Mouse (Mus musculus): ENCODE results near the gene Arhgap15. TPM values are rescaled to one million over a fixed set of nuclear protein-coding genes. Genes with fewer than 3 reads are reported as not detected.

Arhgap15 gene
- polyA plus RNA-seq, 1 experiment from 2014 or later, result 1.9 TPM

DNA sequence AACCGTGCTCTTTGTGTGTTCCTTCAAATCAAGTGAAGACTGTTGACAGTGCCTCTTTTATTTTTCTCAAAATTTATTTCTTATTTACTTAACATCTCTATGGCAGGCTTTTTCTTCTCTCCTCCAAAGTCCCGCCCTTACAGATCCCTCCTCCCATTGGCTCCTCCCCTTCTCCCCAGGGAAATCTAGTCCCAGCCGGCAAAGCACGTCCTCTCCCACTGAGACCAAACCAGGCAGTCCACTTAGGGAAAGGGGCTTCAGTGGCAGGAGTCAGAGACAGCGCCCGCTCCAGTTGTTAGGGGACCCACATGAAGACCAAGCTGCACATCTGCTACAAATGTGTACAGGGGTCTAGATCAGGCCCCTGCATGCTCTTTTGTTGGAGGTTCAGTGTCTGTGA lies 569.8 kb downstream of the Arhgap15 start:
- Histone ChIP-seq H3K27ac (replicated peaks; ENCODE audit: low read depth, low read length) (no peak overlapping the region), H3K9ac (replicated peaks; ENCODE audit: low read length) (no peak overlapping the region), H3K4me1 (ENCODE audit: control insufficient read depth, insufficient read depth, low read length) (no peaks in the 10 kb centered on the region), H3K36me3 (ENCODE audit: control insufficient read depth, insufficient read depth, low read length) (no peaks in the 10 kb centered on the region), H3K4me2 (ENCODE audit: low read length) (no peak overlapping the region), H3K4me3 (replicated peaks; ENCODE audit: low read depth, low read length) (no peak overlapping the region), H3K9me3 (ENCODE audit: control insufficient read depth, low read length) (no peaks in the 10 kb centered on the region), H3K27me3 (ENCODE audit: control insufficient read depth, insufficient read depth, low read length) (no peaks in the 10 kb centered on the region)
- 68% methylated on average over 6 of the region's 6 CpGs for WGBS
- DNase-seq, result no peak
- ATAC-seq (ENCODE audit: low FRiP score, low TSS enrichment), result no peak

DNA sequence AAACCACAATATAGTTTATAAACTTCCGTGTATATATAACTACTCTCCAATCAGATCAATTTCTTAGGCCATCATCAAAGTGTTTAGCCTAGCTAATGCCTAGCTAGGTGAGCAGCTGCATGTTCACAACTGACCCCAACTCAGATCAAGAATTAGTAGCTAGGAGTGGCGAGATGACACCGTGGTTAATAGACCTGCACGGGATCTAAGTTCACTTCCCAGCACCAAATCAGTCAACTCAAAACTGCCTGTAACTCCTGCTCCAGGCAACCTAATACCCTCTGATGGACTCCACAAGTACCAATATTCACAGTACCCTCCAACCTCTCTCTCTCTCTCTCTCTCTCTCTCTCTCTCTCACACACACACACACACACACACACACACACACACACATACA lies 570.9 kb downstream of the Arhgap15 start:
- DNase-seq (no peak), ATAC-seq (ENCODE audit: low FRiP score, low TSS enrichment) (no peak)
- no peak overlapping the region for H3K27ac ChIP-seq (replicated peaks; ENCODE audit: low read depth, low read length)
- no peaks in the 10 kb centered on the region for H3K36me3 ChIP-seq (ENCODE audit: control insufficient read depth, insufficient read depth, low read length)
- no peaks in the 10 kb centered on the region for H3K27me3 ChIP-seq (ENCODE audit: control insufficient read depth, insufficient read depth, low read length)
- no peak overlapping the region for H3K4me2 ChIP-seq (ENCODE audit: low read length)
- no peak overlapping the region for H3K9ac ChIP-seq (replicated peaks; ENCODE audit: low read length)
- no peak overlapping the region for H3K4me3 ChIP-seq (replicated peaks; ENCODE audit: low read depth, low read length)
- 96% methylated on average over 4 of the region's 4 CpGs for WGBS
- no peaks in the 10 kb centered on the region for H3K9me3 ChIP-seq (ENCODE audit: control insufficient read depth, low read length)
- no peaks in the 10 kb centered on the region for H3K4me1 ChIP-seq (ENCODE audit: control insufficient read depth, insufficient read depth, low read length)

DNA sequence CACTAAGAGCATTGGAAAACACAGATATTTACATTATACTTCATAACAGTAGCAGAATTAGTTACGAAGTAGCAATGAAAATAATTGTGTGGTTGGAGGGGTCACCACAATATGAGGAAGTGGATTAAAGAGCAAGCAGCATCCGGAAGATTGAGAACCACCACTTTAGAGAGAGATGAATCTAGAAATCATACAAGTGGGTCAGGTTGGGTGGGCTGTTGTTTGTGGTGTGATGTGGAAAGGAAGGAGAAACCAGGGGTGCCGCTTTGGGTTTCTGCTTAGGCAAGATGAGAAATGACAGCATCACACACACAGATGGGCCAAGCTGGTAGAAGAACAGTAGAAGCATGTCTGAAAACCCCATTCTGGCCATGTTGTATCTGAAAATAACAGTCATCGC lies 575.2 kb downstream of the Arhgap15 start:
- no peak for DNase-seq
- Histone ChIP-seq H3K9me3 (ENCODE audit: control insufficient read depth, low read length) (no peaks in the 10 kb centered on the region), H3K36me3 (ENCODE audit: control insufficient read depth, insufficient read depth, low read length) (no peaks in the 10 kb centered on the region), H3K27me3 (ENCODE audit: control insufficient read depth, insufficient read depth, low read length) (no peaks in the 10 kb centered on the region), H3K4me1 (ENCODE audit: control insufficient read depth, insufficient read depth, low read length) (no peaks in the 10 kb centered on the region), H3K27ac (replicated peaks; ENCODE audit: low read depth, low read length) (no peak overlapping the region), H3K4me3 (replicated peaks; ENCODE audit: low read depth, low read length) (no peak overlapping the region), H3K4me2 (ENCODE audit: low read length) (no peak overlapping the region), H3K9ac (replicated peaks; ENCODE audit: low read length) (no peak overlapping the region)
- WGBS, result 95% methylated on average over 4 of the region's 4 CpGs
- no peak for ATAC-seq (ENCODE audit: low FRiP score, low TSS enrichment)

DNA sequence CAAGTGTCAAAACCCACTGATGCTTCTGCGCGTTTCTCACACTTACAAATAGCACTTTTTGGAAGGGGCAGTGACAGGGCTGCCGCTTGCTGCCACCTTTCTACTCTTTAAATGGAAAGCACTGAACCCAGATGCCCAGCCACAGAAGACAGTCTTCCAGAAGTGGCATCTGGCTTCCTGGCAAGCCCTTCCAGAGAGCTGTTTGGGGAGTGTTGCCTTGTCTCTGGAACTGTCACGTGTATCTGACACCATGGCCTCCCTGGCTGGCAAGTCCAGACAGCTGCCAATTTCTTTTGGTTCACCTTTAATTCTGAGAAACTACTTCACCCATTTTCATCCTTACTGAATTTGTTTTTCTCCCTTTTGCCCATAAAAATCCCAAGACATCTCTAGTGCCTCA lies 584.7 kb downstream of the Arhgap15 start:
- no peak overlapping the region for H3K27ac ChIP-seq (replicated peaks; ENCODE audit: low read depth, low read length)
- no peak overlapping the region for H3K4me3 ChIP-seq (replicated peaks; ENCODE audit: low read depth, low read length)
- DNase-seq, result no peak
- H3K36me3 ChIP-seq (ENCODE audit: control insufficient read depth, insufficient read depth, low read length), result no peaks in the 10 kb centered on the region
- no peak for ATAC-seq (ENCODE audit: low FRiP score, low TSS enrichment)
- no peaks in the 10 kb centered on the region for H3K27me3 ChIP-seq (ENCODE audit: control insufficient read depth, insufficient read depth, low read length)
- no peak overlapping the region for H3K9ac ChIP-seq (replicated peaks; ENCODE audit: low read length)
- H3K4me2 ChIP-seq (ENCODE audit: low read length), result no peak overlapping the region
- H3K9me3 ChIP-seq (ENCODE audit: control insufficient read depth, low read length), result no peaks in the 10 kb centered on the region
- WGBS, result 84% methylated on average over 4 of the region's 4 CpGs
- no peaks in the 10 kb centered on the region for H3K4me1 ChIP-seq (ENCODE audit: control insufficient read depth, insufficient read depth, low read length)

DNA sequence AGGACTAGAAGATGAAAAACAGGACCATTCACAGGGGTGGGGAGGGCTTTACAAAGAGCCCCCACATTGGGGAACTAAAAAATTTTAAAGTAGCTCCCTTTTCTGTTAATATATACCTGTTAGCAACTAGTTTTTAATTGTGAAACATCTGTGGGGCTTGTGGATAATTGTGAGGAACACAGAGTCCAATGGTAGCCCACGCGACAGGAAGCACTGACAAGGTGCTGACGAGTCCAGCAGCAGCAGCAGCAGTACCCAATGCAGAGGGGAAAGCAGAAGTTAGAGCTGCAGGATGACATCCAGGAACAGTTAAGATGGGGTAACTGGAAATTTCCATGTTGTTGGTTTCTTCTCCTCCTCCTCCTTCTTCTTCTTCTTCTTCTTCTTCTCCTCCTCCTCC lies 585.4 kb downstream of the Arhgap15 start:
- Histone ChIP-seq H3K9me3 (ENCODE audit: control insufficient read depth, low read length) (no peaks in the 10 kb centered on the region), H3K36me3 (ENCODE audit: control insufficient read depth, insufficient read depth, low read length) (no peaks in the 10 kb centered on the region), H3K4me3 (replicated peaks; ENCODE audit: low read depth, low read length) (no peak overlapping the region), H3K9ac (replicated peaks; ENCODE audit: low read length) (no peak overlapping the region), H3K27me3 (ENCODE audit: control insufficient read depth, insufficient read depth, low read length) (no peaks in the 10 kb centered on the region), H3K4me1 (ENCODE audit: control insufficient read depth, insufficient read depth, low read length) (no peaks in the 10 kb centered on the region), H3K27ac (replicated peaks; ENCODE audit: low read depth, low read length) (no peak overlapping the region), H3K4me2 (ENCODE audit: low read length) (no peak overlapping the region)
- ATAC-seq (ENCODE audit: low FRiP score, low TSS enrichment) (no peak), DNase-seq (no peak)
- 88% methylated on average over 3 of the region's 3 CpGs for WGBS

DNA sequence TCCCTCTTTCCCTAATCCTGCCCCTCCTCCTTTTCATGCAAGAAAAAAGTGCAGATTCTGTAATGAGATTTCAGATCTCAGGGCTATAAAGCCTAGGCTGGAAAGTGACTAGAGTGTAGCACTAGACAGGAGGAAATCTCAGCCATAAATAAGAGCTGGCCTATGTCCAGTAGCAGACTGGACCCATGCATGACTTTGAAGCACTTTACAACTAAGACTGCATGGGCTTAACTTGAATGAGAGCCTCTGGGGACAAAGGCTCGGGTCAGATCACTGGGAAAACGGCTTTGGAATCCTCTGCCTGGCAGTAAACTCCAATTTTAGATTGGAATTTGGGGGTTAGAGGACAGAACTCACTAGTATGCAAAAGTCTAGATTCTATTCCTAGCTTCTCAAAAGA lies 585.9 kb downstream of the Arhgap15 start:
- no peak overlapping the region for H3K27ac ChIP-seq (replicated peaks; ENCODE audit: low read depth, low read length)
- H3K9me3 ChIP-seq (ENCODE audit: control insufficient read depth, low read length), result no peaks in the 10 kb centered on the region
- DNase-seq, result no peak
- H3K9ac ChIP-seq (replicated peaks; ENCODE audit: low read length), result no peak overlapping the region
- H3K36me3 ChIP-seq (ENCODE audit: control insufficient read depth, insufficient read depth, low read length), result no peaks in the 10 kb centered on the region
- H3K4me2 ChIP-seq (ENCODE audit: low read length), result no peak overlapping the region
- no peak overlapping the region for H3K4me3 ChIP-seq (replicated peaks; ENCODE audit: low read depth, low read length)
- WGBS, result 24% methylated on average over 2 of the region's 2 CpGs
- no peaks in the 10 kb centered on the region for H3K4me1 ChIP-seq (ENCODE audit: control insufficient read depth, insufficient read depth, low read length)
- no peak for ATAC-seq (ENCODE audit: low FRiP score, low TSS enrichment)
- H3K27me3 ChIP-seq (ENCODE audit: control insufficient read depth, insufficient read depth, low read length), result no peaks in the 10 kb centered on the region

DNA sequence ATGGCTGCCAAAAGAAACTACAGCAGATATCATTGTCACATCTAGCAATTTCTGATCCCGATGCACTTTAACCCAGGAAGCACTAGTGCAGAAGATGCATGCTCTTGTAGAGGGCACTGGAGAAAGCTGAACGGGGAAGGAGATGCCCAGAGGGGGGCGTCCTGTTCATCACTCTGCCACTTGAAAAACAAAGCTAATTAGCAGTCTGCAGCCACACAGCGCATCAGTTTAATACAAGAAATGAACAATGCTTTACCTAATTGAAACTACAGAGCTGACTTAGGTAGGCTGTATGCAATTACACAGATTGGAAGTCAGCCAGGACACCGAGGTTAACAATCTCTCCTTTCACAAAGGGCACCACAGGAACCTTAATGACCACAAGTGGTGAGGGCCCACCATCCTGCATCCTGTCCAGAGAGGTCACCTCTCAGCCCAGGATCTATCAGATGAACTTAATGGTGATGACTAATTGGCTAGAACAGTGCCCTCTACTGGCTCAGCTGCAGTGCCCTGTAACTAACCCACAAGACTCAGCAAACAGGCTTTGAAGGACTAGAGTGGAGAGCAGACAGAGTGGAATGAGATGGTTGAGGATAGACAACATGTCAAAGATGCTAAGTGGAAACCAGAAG lies 588.2 kb downstream of the Arhgap15 start:
- 81% methylated on average over 5 of the region's 5 CpGs for WGBS
- Histone ChIP-seq H3K9me3 (ENCODE audit: control insufficient read depth, low read length) (no peaks in the 10 kb centered on the region), H3K36me3 (ENCODE audit: control insufficient read depth, insufficient read depth, low read length) (no peaks in the 10 kb centered on the region), H3K4me3 (replicated peaks; ENCODE audit: low read depth, low read length) (no peak overlapping the region), H3K9ac (replicated peaks; ENCODE audit: low read length) (no peak overlapping the region), H3K4me1 (ENCODE audit: control insufficient read depth, insufficient read depth, low read length) (no peaks in the 10 kb centered on the region), H3K27ac (replicated peaks; ENCODE audit: low read depth, low read length) (no peak overlapping the region), H3K27me3 (ENCODE audit: control insufficient read depth, insufficient read depth, low read length) (no peaks in the 10 kb centered on the region), H3K4me2 (ENCODE audit: low read length) (no peak overlapping the region)
- peak; percentile 11; the same call in 1 of the 2 replicates for ATAC-seq (ENCODE audit: low FRiP score, low TSS enrichment)
- no peak for DNase-seq

DNA sequence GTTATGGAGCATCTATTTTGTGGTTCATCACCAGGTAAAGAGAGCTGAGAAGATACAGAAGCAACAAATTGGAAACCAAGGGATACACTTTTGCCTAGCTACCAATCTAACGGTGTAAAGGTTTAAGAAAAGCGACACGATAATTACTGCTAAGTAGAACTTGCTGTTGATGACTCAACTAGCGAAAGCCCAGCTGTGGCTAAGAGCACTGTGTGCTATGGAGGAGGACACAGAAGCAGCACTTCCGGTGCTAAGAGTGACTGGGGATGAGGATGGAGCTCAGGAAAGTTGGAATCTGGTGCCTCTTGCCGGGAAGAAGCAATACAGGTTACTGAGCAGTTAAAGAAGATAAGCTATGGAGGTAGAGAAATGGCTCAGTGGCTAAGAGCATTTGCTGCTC lies 589.8 kb downstream of the Arhgap15 start:
- Histone ChIP-seq H3K4me2 (ENCODE audit: low read length) (no peak overlapping the region), H3K27me3 (ENCODE audit: control insufficient read depth, insufficient read depth, low read length) (no peaks in the 10 kb centered on the region), H3K4me1 (ENCODE audit: control insufficient read depth, insufficient read depth, low read length) (no peaks in the 10 kb centered on the region), H3K9me3 (ENCODE audit: control insufficient read depth, low read length) (no peaks in the 10 kb centered on the region), H3K36me3 (ENCODE audit: control insufficient read depth, insufficient read depth, low read length) (no peaks in the 10 kb centered on the region), H3K9ac (replicated peaks; ENCODE audit: low read length) (no peak overlapping the region), H3K27ac (replicated peaks; ENCODE audit: low read depth, low read length) (no peak overlapping the region), H3K4me3 (replicated peaks; ENCODE audit: low read depth, low read length) (no peak overlapping the region)
- WGBS, result 90% methylated on average over 6 of the region's 6 CpGs
- no peak for DNase-seq
- no peak for ATAC-seq (ENCODE audit: low FRiP score, low TSS enrichment)

DNA sequence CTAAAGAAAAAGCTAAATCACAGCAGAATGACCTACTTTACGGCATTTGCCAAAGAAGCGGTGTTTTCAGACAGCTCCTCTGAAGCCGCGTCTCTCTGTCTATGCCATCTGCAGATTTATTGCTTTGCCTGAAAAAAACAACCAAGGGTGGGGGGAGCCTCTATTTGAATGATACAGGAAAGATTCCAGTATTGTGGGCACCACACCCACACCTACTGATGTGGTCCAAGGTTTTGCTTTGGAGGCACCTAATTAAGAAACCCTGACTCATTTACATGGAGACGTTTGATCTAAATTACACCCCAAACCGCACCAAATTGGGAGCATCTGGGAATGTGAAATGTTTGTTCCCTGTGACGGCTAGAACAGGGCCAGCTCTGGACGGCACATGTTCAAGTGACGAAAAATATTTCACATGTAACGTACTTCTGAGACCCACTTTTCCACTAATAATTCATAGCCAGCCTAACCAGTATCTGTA lies 592.5 kb downstream of the Arhgap15 start:
- 90% methylated on average over 10 of the region's 10 CpGs for WGBS
- ATAC-seq (ENCODE audit: low FRiP score, low TSS enrichment), result no peak

More for the DNA sequence above, 592.5 kb downstream of the Arhgap15 start:
- no peak overlapping the region for H3K27ac ChIP-seq (replicated peaks; ENCODE audit: low read depth, low read length)
- H3K27me3 ChIP-seq (ENCODE audit: control insufficient read depth, insufficient read depth, low read length), result no peaks in the 10 kb centered on the region
- no peak for DNase-seq
- H3K4me1 ChIP-seq (ENCODE audit: control insufficient read depth, insufficient read depth, low read length), result no peaks in the 10 kb centered on the region
- H3K9me3 ChIP-seq (ENCODE audit: control insufficient read depth, low read length), result no peaks in the 10 kb centered on the region
- no peaks in the 10 kb centered on the region for H3K36me3 ChIP-seq (ENCODE audit: control insufficient read depth, insufficient read depth, low read length)
- H3K9ac ChIP-seq (replicated peaks; ENCODE audit: low read length), result no peak overlapping the region
- no peak overlapping the region for H3K4me3 ChIP-seq (replicated peaks; ENCODE audit: low read depth, low read length)
- no peak overlapping the region for H3K4me2 ChIP-seq (ENCODE audit: low read length)

Measured in midbrain, embryonic 14.5 days (tissue).